Mouse (Mus musculus) E14TG2a.4 (cell line): Measurements from ENCODE around the gene Pfdn5.

Experiments used
- CTCF ChIP-seq: conservative IDR thresholded peaks from 2 replicates; pipeline ENCODE4 v1.5.1; 2014; ENCODE audit warnings: low read length
- NANOG ChIP-seq: IDR thresholded peaks from 2 replicates; pipeline ENCODE4 v1.6.1; 2014; ENCODE audit warnings: borderline replicate concordance, low read length, mixed read lengths
- POU5F1 ChIP-seq: IDR thresholded peaks from 2 replicates; pipeline ENCODE4 v1.6.1; 2014; ENCODE audit warnings: low read length, borderline replicate concordance

- TF ChIP-seq CTCF: no peak
- no peak for TF ChIP-seq NANOG
- TF ChIP-seq POU5F1: no peak
These were observed 23.4 kb upstream of the Pfdn5 start for GRCm38 (mm10) chr15:102302542-102302941.
